Mouse (Mus musculus) induced T-regulatory cell, adult 2 months (primary cell): ENCODE data around the gene Defb19.

Experiments
- DNase-seq: peaks from one replicate; pipeline ENCODE4 v3.0.0-alpha.2; 2012; ENCODE audit warnings: low read depth

Gene Defb19

GRCm38 (mm10) chr2:152586926-152587560 lies 6.9 kb upstream of the Defb19 start:
- peak; percentile 17 for DNase-seq

GRCm38 (mm10) chr2:152580612-152581011 lies 500 bp upstream of the Defb19 start:
- no peak for DNase-seq

- no peak for DNase-seq
Measured at GRCm38 (mm10) chr2:152573484-152573883, 6.6 kb downstream of the Defb19 start.

GRCm38 (mm10) chr2:152572114-152572794 lies 7.9 kb downstream of the Defb19 start, which contains the start of gene Defb21:
TSS of gene Defb21 (plus strand) at chr2:152572744.
- peak; percentile 19 for DNase-seq

GRCm38 (mm10) chr2:152570313-152570712 lies 9.8 kb downstream of the Defb19 start:
- no peak for DNase-seq

- DNase-seq: no peak
Measured at GRCm38 (mm10) chr2:152569881-152570280, 10.2 kb downstream of the Defb19 start.

- DNase-seq: no peak
Measured at GRCm38 (mm10) chr2:152569038-152569437, 11.1 kb downstream of the Defb19 start, which contains the start of gene Gm17416. TSS of gene Gm17416 (plus strand) at chr2:152569338.

GRCm38 (mm10) chr2:152556655-152557054 lies 23.5 kb downstream of the Defb19 start:
- no peak for DNase-seq

GRCm38 (mm10) chr2:152553774-152554423 lies 26.2 kb downstream of the Defb19 start:
- DNase-seq: peak; percentile 29

GRCm38 (mm10) chr2:152548124-152548523 lies 32.0 kb downstream of the Defb19 start:
- DNase-seq: no peak

- DNase-seq: peak; percentile 5
Measured at GRCm38 (mm10) chr2:152544691-152545090, 35.4 kb downstream of the Defb19 start.

GRCm38 (mm10) chr2:152543478-152543877 lies 36.6 kb downstream of the Defb19 start:
- DNase-seq: no peak

GRCm38 (mm10) chr2:152542897-152543296 lies 37.2 kb downstream of the Defb19 start:
- no peak for DNase-seq

GRCm38 (mm10) chr2:152541979-152542378 lies 38.1 kb downstream of the Defb19 start:
- no peak for DNase-seq

- DNase-seq: no peak
Measured at GRCm38 (mm10) chr2:152539944-152540710, 40.0 kb downstream of the Defb19 start, which contains the start of gene Defb29. TSS of gene Defb29 (minus strand) at chr2:152540098.
